Mouse (Mus musculus) lung, postnatal 0 days (tissue): Measurements from ENCODE around the gene Fibcd1.

Experiments used
- CTCF ChIP-seq: IDR thresholded peaks from 2 replicates; pipeline ENCODE4 v1.5.1; 2016; ENCODE audit warnings: antibody characterized with exemption, mild to moderate bottlenecking
- EP300 ChIP-seq: IDR thresholded peaks from 2 replicates; pipeline ENCODE4 v1.6.1; 2016; ENCODE audit warnings: antibody characterized with exemption, mild to moderate bottlenecking, control low read depth

DNA sequence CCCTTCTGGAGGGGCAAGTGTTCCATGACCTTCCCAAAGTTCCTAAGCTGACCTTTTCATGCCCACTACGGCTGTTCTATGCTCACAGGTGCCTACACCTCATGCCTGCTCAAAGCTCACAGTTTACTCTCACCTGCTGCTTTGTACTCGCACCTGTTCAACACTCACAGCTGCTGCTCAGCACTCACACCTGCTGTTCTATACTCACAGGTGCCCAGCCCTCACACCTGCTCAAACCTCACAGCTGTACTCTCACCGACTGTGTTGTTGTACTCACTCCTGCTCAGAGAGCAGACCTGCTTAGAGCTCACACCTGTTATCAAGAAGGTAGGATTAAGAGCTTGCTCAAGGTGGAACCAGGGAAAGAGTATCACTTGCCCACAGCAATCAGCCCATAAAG is 24.9 kb upstream of the Fibcd1 start:
- no peak for TF ChIP-seq EP300
- no peak for TF ChIP-seq CTCF
